Mouse (Mus musculus): ENCODE measurements at regions not wholly inside any gene's neighbourhood (a gene's known extent, or its start where the extent isn't known, plus 50 kb on each side); places are given as distances from the start of the nearest gene placed in this dataset.
A peak's percentile ranks its signal among the peaks of the same experiment; 100 is the strongest.

GRCm38 (mm10) chr5:74943737-74944403 is 100.7 kb downstream of the Chic2 start:
- 4% methylated on average over 23 of the region's 23 CpGs for WGBS
- peak; percentile 81 for DNase-seq
- Histone ChIP-seq H3K4me3 (ENCODE audit: control insufficient read depth, insufficient read depth, low read length) (no peak overlapping the region), H3K36me3 (ENCODE audit: control insufficient read depth, insufficient read depth, low read length) (no peaks in the 10 kb centered on the region), H3K4me1 (replicated peaks; ENCODE audit: control insufficient read depth, insufficient read depth, low read length) (0 out of 2 replicates have a peak, but pooled peaks cover 3% of the 10 kb centered on the region), H3K27ac (ENCODE audit: control insufficient read depth, insufficient read depth, low read length) (no peak overlapping the region), H3K27me3 (ENCODE audit: control insufficient read depth, insufficient read depth, low read length) (no peaks in the 10 kb centered on the region; the same call in 1 of the 2 replicates)
- TF ChIP-seq POLR2A (IDR thresholded peaks at IDR 0.05; ENCODE audit: control insufficient read depth, extremely low read depth, insufficient read depth, low read length, poor library complexity) = no peak
- peak; percentile 81; the same call in 1 of the 2 replicates for TF ChIP-seq CTCF (IDR thresholded peaks at IDR 0.05; ENCODE audit: borderline replicate concordance, control insufficient read depth, extremely low read depth, insufficient read depth, low read length, poor library complexity)

- Histone ChIP-seq H3K27me3 (ENCODE audit: control insufficient read depth, insufficient read depth, low read length) (no peaks in the 10 kb centered on the region; the same call in 1 of the 2 replicates), H3K4me1 (replicated peaks; ENCODE audit: control insufficient read depth, insufficient read depth, low read length) (0 out of 2 replicates have a peak, but pooled peaks cover 3% of the 10 kb centered on the region), H3K27ac (ENCODE audit: control insufficient read depth, insufficient read depth, low read length) (no peak overlapping the region), H3K36me3 (ENCODE audit: control insufficient read depth, insufficient read depth, low read length) (no peaks in the 10 kb centered on the region), H3K4me3 (ENCODE audit: control insufficient read depth, insufficient read depth, low read length) (no peak overlapping the region)
- WGBS = 70% methylated on average over 13 of the region's 13 CpGs
- no peak for TF ChIP-seq CTCF (IDR thresholded peaks at IDR 0.05; ENCODE audit: borderline replicate concordance, control insufficient read depth, extremely low read depth, insufficient read depth, low read length, poor library complexity)
- no peak for DNase-seq
Observed at GRCm38 (mm10) chr5:74941426-74941825, 103.1 kb downstream of the Chic2 start.

GRCm38 (mm10) chr5:74937416-74937940 is 107.1 kb downstream of the Chic2 start:
- DNase-seq = no peak
- no peak for TF ChIP-seq CTCF (IDR thresholded peaks at IDR 0.05; ENCODE audit: borderline replicate concordance, control insufficient read depth, extremely low read depth, insufficient read depth, low read length, poor library complexity)
- TF ChIP-seq POLR2A (IDR thresholded peaks at IDR 0.05; ENCODE audit: control insufficient read depth, extremely low read depth, insufficient read depth, low read length, poor library complexity) = no peak

GRCm38 (mm10) chr5:74936087-74936486 is 108.5 kb downstream of the Chic2 start:
- TF ChIP-seq POLR2A (IDR thresholded peaks at IDR 0.05; ENCODE audit: control insufficient read depth, extremely low read depth, insufficient read depth, low read length, poor library complexity) (no peak), CTCF (IDR thresholded peaks at IDR 0.05; ENCODE audit: borderline replicate concordance, control insufficient read depth, extremely low read depth, insufficient read depth, low read length, poor library complexity) (no peak)
- no peak overlapping the region for H3K27ac ChIP-seq (ENCODE audit: control insufficient read depth, insufficient read depth, low read length)
- WGBS = 87% methylated on average over 5 of the region's 5 CpGs
- H3K36me3 ChIP-seq (ENCODE audit: control insufficient read depth, insufficient read depth, low read length) = no peaks in the 10 kb centered on the region
- no peaks in the 10 kb centered on the region for H3K27me3 ChIP-seq (ENCODE audit: control insufficient read depth, insufficient read depth, low read length)
- no peak for DNase-seq
- no peak overlapping the region for H3K4me3 ChIP-seq (ENCODE audit: control insufficient read depth, insufficient read depth, low read length)
- no peaks in the 10 kb centered on the region for H3K4me1 ChIP-seq (replicated peaks; ENCODE audit: control insufficient read depth, insufficient read depth, low read length)

More at GRCm38 (mm10) chr5:74937416-74937940, 107.1 kb downstream of the Chic2 start:
- H3K4me3 ChIP-seq (ENCODE audit: control insufficient read depth, insufficient read depth, low read length) = no peak overlapping the region
- 76% methylated on average over 7 of the region's 7 CpGs for WGBS
- no peaks in the 10 kb centered on the region for H3K27me3 ChIP-seq (ENCODE audit: control insufficient read depth, insufficient read depth, low read length)
- H3K27ac ChIP-seq (ENCODE audit: control insufficient read depth, insufficient read depth, low read length) = no peak overlapping the region
- H3K4me1 ChIP-seq (replicated peaks; ENCODE audit: control insufficient read depth, insufficient read depth, low read length) = no peaks in the 10 kb centered on the region
- no peaks in the 10 kb centered on the region for H3K36me3 ChIP-seq (ENCODE audit: control insufficient read depth, insufficient read depth, low read length)

- Histone ChIP-seq H3K27ac (ENCODE audit: control insufficient read depth, insufficient read depth, low read length) (no peak overlapping the region), H3K4me3 (ENCODE audit: control insufficient read depth, insufficient read depth, low read length) (no peak overlapping the region), H3K27me3 (ENCODE audit: control insufficient read depth, insufficient read depth, low read length) (no peaks in the 10 kb centered on the region), H3K4me1 (replicated peaks; ENCODE audit: control insufficient read depth, insufficient read depth, low read length) (no peaks in the 10 kb centered on the region), H3K36me3 (ENCODE audit: control insufficient read depth, insufficient read depth, low read length) (no peaks in the 10 kb centered on the region)
- TF ChIP-seq POLR2A (IDR thresholded peaks at IDR 0.05; ENCODE audit: control insufficient read depth, extremely low read depth, insufficient read depth, low read length, poor library complexity) (no peak), CTCF (IDR thresholded peaks at IDR 0.05; ENCODE audit: borderline replicate concordance, control insufficient read depth, extremely low read depth, insufficient read depth, low read length, poor library complexity) (no peak)
- no peak for DNase-seq
- 90% methylated on average over 8 of the region's 8 CpGs for WGBS
Observed at GRCm38 (mm10) chr5:74935676-74936075, 108.9 kb downstream of the Chic2 start.

GRCm38 (mm10) chr5:74933276-74933675 is 111.3 kb downstream of the Chic2 start:
- H3K27me3 ChIP-seq (ENCODE audit: control insufficient read depth, insufficient read depth, low read length) = no peaks in the 10 kb centered on the region
- TF ChIP-seq CTCF (IDR thresholded peaks at IDR 0.05; ENCODE audit: borderline replicate concordance, control insufficient read depth, extremely low read depth, insufficient read depth, low read length, poor library complexity) = no peak
- no peak for TF ChIP-seq POLR2A (IDR thresholded peaks at IDR 0.05; ENCODE audit: control insufficient read depth, extremely low read depth, insufficient read depth, low read length, poor library complexity)
- no peak overlapping the region for H3K4me3 ChIP-seq (ENCODE audit: control insufficient read depth, insufficient read depth, low read length)
- no peak overlapping the region for H3K27ac ChIP-seq (ENCODE audit: control insufficient read depth, insufficient read depth, low read length)
- WGBS = 92% methylated on average over 3 of the region's 3 CpGs
- H3K4me1 ChIP-seq (replicated peaks; ENCODE audit: control insufficient read depth, insufficient read depth, low read length) = no peaks in the 10 kb centered on the region
- H3K36me3 ChIP-seq (ENCODE audit: control insufficient read depth, insufficient read depth, low read length) = no peaks in the 10 kb centered on the region
- DNase-seq = no peak

Data from thymus, adult 2 months (tissue).